33 mouse cellular contexts compared by ENCODE assay signal in the genomic region with DNA sequence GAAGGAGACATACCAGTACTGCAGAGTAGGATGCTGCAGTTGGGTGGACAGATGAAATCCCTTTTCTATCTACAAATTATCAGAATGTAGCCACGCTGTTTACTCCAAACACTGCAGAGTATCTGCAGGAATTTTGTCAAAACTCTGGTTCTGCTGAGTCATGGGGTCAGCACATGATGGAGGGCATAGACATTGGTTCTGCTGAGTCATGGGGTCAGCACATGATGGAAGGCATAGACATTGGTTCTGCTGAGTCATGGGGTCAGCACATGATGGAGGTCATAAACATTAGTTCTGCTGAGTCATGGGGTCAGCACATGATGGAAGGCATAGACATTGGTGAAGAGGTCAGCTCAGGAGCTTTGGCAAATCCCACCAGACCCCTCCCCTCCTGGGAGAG. TPM values are rescaled to one million over a fixed set of nuclear protein-coding genes. Genes with fewer than 3 reads are reported as not detected.
DNase-seq lines count a peak whose midpoint lies in the region; ATAC-seq and TF ChIP-seq lines count a peak whose summit lies in the region.
"Had no signal": no experiment of that assay in that cellular context is flagged by ENCODE, and none has a peak within 500 bp of the region (broad histone marks: within the 10 kb centered on the region; RNA-seq: fewer than 3 reads in every experiment).

No protein-coding gene starts in this region.

- TF ChIP-seq CTCF in ES-Bruce4 (IDR thresholded peaks at IDR 0.05; ENCODE audit: low read depth, low read length) = no peak

- H3K9me3 ChIP-seq in heart, embryonic 11.5 days (replicated peaks; ENCODE audit: control insufficient read depth, low read length) = peaks cover 13% of the 10 kb centered on the region
- peaks cover 57% of the 10 kb centered on the region for H3K9me3 ChIP-seq in ES-Bruce4 (replicated peaks; ENCODE audit: control insufficient read depth, insufficient read depth, low read length, poor library complexity, severe bottlenecking)
- H3K9me3 ChIP-seq: limb, embryonic 15.5 days; stomach, embryonic 15.5 days had no signal

- TF ChIP-seq EP300 in ES-Bruce4 (IDR thresholded peaks at IDR 0.05; ENCODE audit: insufficient read depth, low read depth, low read length) = no peak

- no peak overlapping the region for H3K27ac ChIP-seq in heart, embryonic 11.5 days (ENCODE audit: low read depth, low read length)
- peak overlapping the region; percentile 79 for H3K27ac ChIP-seq in ES-Bruce4 (ENCODE audit: insufficient read depth, low read length)
- H3K27ac ChIP-seq: heart, adult 2 months; hindbrain, embryonic 12.5 days; layer of hippocampus, adult 2 months; limb, embryonic 15.5 days; stomach, embryonic 15.5 days had no signal

- no peaks in the 10 kb centered on the region for H3K36me3 ChIP-seq in heart, embryonic 11.5 days (ENCODE audit: control insufficient read depth, insufficient read depth, low read length)
- H3K36me3 ChIP-seq in ES-Bruce4 (ENCODE audit: control insufficient read depth, insufficient read depth, low read length, poor library complexity, severe bottlenecking) = no peaks in the 10 kb centered on the region
- H3K36me3 ChIP-seq: hindbrain, embryonic 12.5 days; limb, embryonic 15.5 days; stomach, embryonic 15.5 days had no signal

- H3K27me3 ChIP-seq in heart, embryonic 11.5 days (ENCODE audit: control insufficient read depth, insufficient read depth, low read length) = no peaks in the 10 kb centered on the region
- no peaks in the 10 kb centered on the region for H3K27me3 ChIP-seq in ES-Bruce4 (ENCODE audit: control insufficient read depth, insufficient read depth, low read length, poor library complexity, severe bottlenecking)
- H3K27me3 ChIP-seq: limb, embryonic 15.5 days; stomach, embryonic 15.5 days had no signal

- no peak overlapping the region for H3K9ac ChIP-seq in heart, embryonic 11.5 days (ENCODE audit: low read depth, low read length)
- no peak overlapping the region for H3K9ac ChIP-seq in ES-Bruce4 (ENCODE audit: low read depth, poor library complexity, severe bottlenecking)
- H3K9ac ChIP-seq: forebrain, postnatal 0 days; hindbrain, embryonic 12.5 days; limb, embryonic 15.5 days; stomach, embryonic 15.5 days had no signal

- DNase-seq in heart, postnatal 36 days = no peak
- DNase-seq in kidney, adult 9 months = peak; percentile 10
- DNase-seq in kidney, adult 11 months = no peak
- peak; percentile 15 for DNase-seq in adipocyte (ENCODE audit: low spot score)
- no peak for DNase-seq in left cerebral cortex, postnatal 36 days (ENCODE audit: low spot score in 2 of 2)
- no peak for DNase-seq in left cerebral cortex, adult 9 months (ENCODE audit: low spot score in 2 of 2)
- DNase-seq: adrenal gland, adult 8-10 months; cerebellum, adult 18-20 months; cerebellum, postnatal 14 days; forebrain, postnatal 0 days; gastrocnemius, postnatal 25 days; heart, adult 2 months; heart, postnatal 10 days; kidney, adult 8-10 months; lung, adult 18-20 months; lung, postnatal 10 days; right cerebral cortex, adult 18-20 months; right cerebral cortex, postnatal 4 days; thymus, postnatal 36 days had no signal

- H3K4me2 ChIP-seq in heart, embryonic 11.5 days = no peak overlapping the region
- H3K4me2 ChIP-seq: hindbrain, embryonic 12.5 days; limb, embryonic 15.5 days; midbrain, embryonic 11.5 days; stomach, embryonic 15.5 days had no signal

- H3K4me1 ChIP-seq in heart, embryonic 11.5 days (ENCODE audit: control insufficient read depth, insufficient read depth, low read length) = no peaks in the 10 kb centered on the region
- no peaks in the 10 kb centered on the region for H3K4me1 ChIP-seq in ES-Bruce4 (ENCODE audit: control insufficient read depth, insufficient read depth, low read length)
- H3K4me1 ChIP-seq: hindbrain, embryonic 12.5 days; stomach, embryonic 15.5 days had no signal

- TF ChIP-seq POLR2A in ES-Bruce4 (IDR thresholded peaks at IDR 0.05; ENCODE audit: insufficient read depth, low read length) = no peak

- no peak overlapping the region for H3K4me3 ChIP-seq in heart, embryonic 11.5 days (ENCODE audit: low read depth, low read length)
- no peak overlapping the region for H3K4me3 ChIP-seq in ES-Bruce4 (ENCODE audit: low read depth, low read length)
- H3K4me3 ChIP-seq: heart, adult 2 months; hindbrain, embryonic 12.5 days; layer of hippocampus, adult 2 months; limb, embryonic 15.5 days; stomach, embryonic 15.5 days had no signal

- WGBS in heart, embryonic 11.5 days (ENCODE audit: insufficient replicate concordance) = 74% methylated on average over 1 of the region's 1 CpGs

- intact Hi-C loops in heart, postnatal 36 days (cut with DNase I) = loop anchor here (2.0 to 5.0 kb wide), 2 partner anchors 60 to 75 kb away; partner anchors contain the start of gene Slc25a1
- intact Hi-C loops in left cerebral cortex, postnatal 36 days (cut with DNase I) = loop anchor here (5.0 kb wide), 3 partner anchors 45 to 75 kb away; partner anchors contain the start of genes Ess2 and Slc25a1

- ATAC-seq in heart, embryonic 11.5 days (replicated peaks; ENCODE audit: insufficient number of reproducible peaks, low FRiP score, low TSS enrichment) = 0 out of 2 replicates have a peak, but pooled peaks have one; percentile 18
- ATAC-seq: forebrain, postnatal 0 days had no signal

RNA-seq across cellular contexts. Expression of gene Vpreb2, which starts 7.5 kb away (rescaled TPM):
- not detected in 2 replicates for polyA plus RNA-seq in heart, embryonic 11.5 days (2014; fragmentation: Nextera tagmentation; extraction: Ambion mirVana)
- not detected for total RNA-seq in heart, postnatal 36 days (2021)
- not detected in 2 replicates for polyA plus RNA-seq in ES-Bruce4 (2011; ENCODE audit: insufficient read depth, insufficient read length, low read depth, missing spikeins)
- not detected for total RNA-seq in left cerebral cortex, postnatal 36 days (2021)
- total RNA-seq: forebrain, postnatal 0 days; gastrocnemius, postnatal 25 days; heart, adult 2 months; heart, postnatal 10 days; layer of hippocampus, adult 2 months; layer of hippocampus, postnatal 25 days; left cerebral cortex, postnatal 14 days; megakaryocyte progenitor cell, adult 5-6 weeks; midbrain, postnatal 0 days had no signal
- polyA plus RNA-seq: embryonic facial prominence, embryonic 11.5 days; forebrain, embryonic 11.5 days; forebrain, postnatal 0 days; heart, adult 2 months; hindbrain, embryonic 12.5 days; limb, embryonic 15.5 days; midbrain, embryonic 11.5 days; midbrain, postnatal 0 days; neural tube, embryonic 14.5 days had no signal

RNA-seq across cellular contexts. Expression of gene Slc25a1, which starts 59.7 kb away (rescaled TPM):
- 35.9 and 39.5 TPM in 2 replicates for polyA plus RNA-seq in heart, embryonic 11.5 days (2014; fragmentation: Nextera tagmentation; extraction: Ambion mirVana)
- 10 to 100 TPM in 1 of 2 experiments, 1 to 10 TPM in 1; 5.9 to 13.9 TPM for total RNA-seq in heart, postnatal 36 days (2021)
- 99.4 and 101 TPM in 2 replicates for polyA plus RNA-seq in ES-Bruce4 (2011; ENCODE audit: insufficient read depth, insufficient read length, low read depth, missing spikeins)
- 10 to 100 TPM; 38.5 to 44.9 TPM for total RNA-seq in left cerebral cortex, postnatal 36 days (2021)

Comparison
In these comparisons a context has a peak if more than half of its experiments do, and no peak if none do; other contexts are left out.
1. DNase-seq: peak in kidney, adult 9 months (single experiment) and adipocyte (single experiment); none in heart, postnatal 36 days (0 of 2), kidney, adult 11 months (single experiment), left cerebral cortex, postnatal 36 days (0 of 2) and left cerebral cortex, adult 9 months (0 of 2).